Mouse (Mus musculus) forebrain, embryonic 10.5 days (tissue): ENCODE results near the gene Npw. TPM values are rescaled to one million over a fixed set of nuclear protein-coding genes. Genes with fewer than 3 reads are reported as not detected.

Experiments used
- DNase-seq: peaks from one replicate; pipeline ENCODE4 v3.0.0-alpha.2; 2017; ENCODE audit warnings: low spot score; ENCODE audit errors: extremely low spot score
- H3K27ac ChIP-seq: fragments of 300-500 bp; sonication (generic); 2 replicates; pipeline ENCODE4 v1.5.1; 2016; ENCODE audit warnings: mild to moderate bottlenecking
- H3K27me3 ChIP-seq: fragments of 300-500 bp; sonication (generic); 2 replicates; pipeline ENCODE4 v1.6.1; 2016; ENCODE audit warnings: mild to moderate bottlenecking; ENCODE audit not compliant: poor library complexity, severe bottlenecking
- H3K36me3 ChIP-seq: fragments of 300-500 bp; sonication (generic); replicated peaks from 2 replicates; pipeline ENCODE4 v1.6.1; 2016; ENCODE audit warnings: mild to moderate bottlenecking, moderate library complexity
- H3K4me1 ChIP-seq: fragments of 300-500 bp; sonication (generic); 2 replicates; pipeline ENCODE4 v1.6.1; 2016
- H3K4me3 ChIP-seq: fragments of 300-500 bp; sonication (generic); 2 replicates; pipeline ENCODE4 v1.5.1; 2016; ENCODE audit warnings: mild to moderate bottlenecking, moderate library complexity
- H3K9me3 ChIP-seq: fragments of 300-500 bp; sonication (generic); 2 replicates; pipeline ENCODE4 v1.6.1; 2016; ENCODE audit warnings: mild to moderate bottlenecking, moderate library complexity
- WGBS: fragments of 180-500 bp; shearing (Covaris S2); methylation state at CpG from one replicate; pipeline ENCODE4 v1.1.7; 2016; 5-methylcytosine and 5-hydroxymethylcytosine counted together
- polyA plus RNA-seq: library from polyadenylated mRNA; unstranded; fragments of >200 nt; fragmentation: Nextera tagmentation; extraction: Ambion mirVana; gene quantifications from 2 replicates; pipeline ENCODE4 v1.2.1, GENCODE M21; 2016

Npw gene
- polyA plus RNA-seq, 1 experiment from 2014 or later: not detected

DNA sequence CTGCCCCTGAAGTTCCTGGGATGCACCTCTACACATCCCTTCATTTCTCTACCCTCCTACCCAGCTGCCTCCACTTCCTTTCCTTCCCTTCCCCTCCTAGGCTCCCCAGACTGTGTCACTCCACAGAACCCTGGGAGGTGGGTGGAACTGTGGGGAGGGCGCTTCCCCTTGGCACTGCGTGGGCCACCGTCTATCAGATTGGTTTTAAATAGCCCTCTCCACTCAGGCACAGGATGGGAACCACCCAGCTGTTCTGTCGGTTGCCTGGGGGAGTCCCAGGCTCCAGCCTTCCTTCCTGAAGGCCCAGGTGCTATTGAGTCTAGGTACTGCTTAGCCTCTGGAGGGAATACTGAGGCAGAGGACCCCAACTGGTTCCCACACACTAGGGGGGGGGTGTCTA lies 23.2 kb downstream of the Npw start:
- DNase-seq: no peak
- WGBS: 87% methylated on average over 4 of the region's 4 CpGs
- H3K4me1 ChIP-seq: peaks cover 49% of the 10 kb centered on the region

DNA sequence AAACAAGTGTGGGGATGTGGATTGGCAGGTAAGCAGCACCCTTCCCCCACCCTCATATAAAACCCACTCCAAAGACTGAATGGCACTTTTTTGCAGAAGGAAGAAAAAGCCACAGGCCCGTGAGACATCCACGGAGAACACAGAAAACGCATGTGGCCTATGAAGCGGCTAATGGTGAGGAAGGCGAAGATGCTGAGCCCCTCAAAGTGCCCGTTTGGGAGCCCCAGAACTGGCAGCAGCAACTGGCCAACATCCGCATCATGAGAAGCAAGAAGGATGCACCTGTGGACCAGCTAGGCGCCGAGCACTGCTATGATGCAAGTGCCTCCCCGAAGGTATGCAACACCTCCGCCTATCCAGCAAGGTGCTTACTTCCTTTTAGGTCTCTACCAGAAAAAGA lies 24.4 kb downstream of the Npw start:
- Histone ChIP-seq H3K27me3 (no peaks in the 10 kb centered on the region), H3K36me3 (peaks cover 43% of the 10 kb centered on the region), H3K4me1 (peaks cover 37% of the 10 kb centered on the region), H3K9me3 (no peaks in the 10 kb centered on the region), H3K27ac (no peak overlapping the region), H3K4me3 (peak overlapping the region; percentile 69; the same call in 1 of the 2 replicates)
- DNase-seq: no peak
- 96% methylated on average over 11 of the region's 11 CpGs for WGBS

More for the DNA sequence above, 23.2 kb downstream of the Npw start:
- Histone ChIP-seq H3K9me3 (no peaks in the 10 kb centered on the region), H3K4me3 (no peak overlapping the region), H3K27me3 (no peaks in the 10 kb centered on the region), H3K27ac (no peak overlapping the region), H3K36me3 (peaks cover 41% of the 10 kb centered on the region)

DNA sequence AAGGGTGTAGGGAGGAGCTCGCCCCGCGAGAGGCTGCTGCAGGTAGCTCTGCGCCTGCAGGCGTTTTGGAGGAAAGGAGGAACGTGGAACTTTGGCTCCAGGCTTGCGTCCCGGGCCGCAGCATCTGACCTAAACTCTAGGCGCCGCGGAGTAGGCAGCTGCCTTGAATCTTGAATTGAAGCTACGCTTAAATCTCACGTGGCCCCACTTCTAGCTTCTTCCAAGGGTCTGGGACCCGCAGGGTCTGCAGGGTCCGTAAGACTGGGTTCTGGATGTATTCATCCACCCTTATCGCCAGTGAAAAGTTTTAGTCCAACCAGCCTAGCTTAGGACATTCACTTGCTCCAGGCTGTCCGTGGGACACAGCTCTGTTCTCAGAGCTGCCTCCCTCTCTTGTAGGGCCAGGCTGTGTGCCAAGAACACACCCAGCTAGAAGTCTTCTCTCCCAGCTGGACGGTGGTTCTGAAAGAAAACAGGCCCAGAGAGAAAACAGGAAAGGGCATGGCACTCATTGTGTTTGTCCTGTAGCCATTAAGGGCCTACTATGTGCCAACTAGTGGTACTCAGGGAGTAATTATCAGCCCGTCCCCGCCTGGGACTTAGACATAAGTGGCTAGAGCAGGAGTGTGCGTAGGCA lies 25.3 kb downstream of the Npw start:
- WGBS: 13% methylated on average over 22 of the region's 22 CpGs
- Histone ChIP-seq H3K9me3 (no peaks in the 10 kb centered on the region), H3K4me3 (peak overlapping the region; percentile 69)

DNA sequence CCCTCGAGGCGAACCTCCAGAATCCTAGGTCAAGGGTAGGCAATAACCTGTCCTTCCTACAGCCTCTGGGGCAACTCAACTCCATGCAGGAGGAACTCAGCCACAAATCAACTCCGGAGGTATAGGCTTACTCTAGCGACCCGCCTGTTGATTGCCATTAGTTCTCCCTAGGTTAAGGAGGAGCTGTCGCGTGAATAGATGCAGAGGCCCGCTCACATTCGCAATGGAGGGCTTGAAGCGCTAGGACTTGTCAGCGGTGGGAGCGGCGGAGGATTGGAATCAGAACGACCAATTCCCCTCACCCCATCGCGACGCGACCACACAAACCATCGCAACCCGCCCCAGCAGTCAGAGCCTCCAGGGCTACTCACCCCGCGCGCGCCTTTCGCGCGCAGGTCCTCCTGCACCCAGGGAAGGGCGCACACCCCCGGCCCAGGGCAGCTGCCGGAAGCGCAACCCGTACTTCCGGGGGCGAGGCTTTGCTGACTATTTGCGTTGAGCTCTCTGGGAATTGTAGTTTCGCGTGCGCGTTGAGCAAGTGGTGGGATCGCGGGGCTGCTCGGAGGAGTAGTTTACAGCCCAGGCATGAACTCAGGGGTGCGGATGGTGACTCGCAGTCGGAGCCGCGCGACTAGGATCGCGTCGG lies 26.0 kb downstream of the Npw start, which contains the start of the genes Tsc2 and Nthl1:
Gene Tsc2 (minus strand): TSS at position 464 of the 646 bp plus-strand sequence.
Gene Nthl1 (plus strand): TSS at position 514 of the 646 bp plus-strand sequence.
- H3K4me3 ChIP-seq: peak within 1 kb of the TSS; percentile 69
- WGBS: 2% methylated on average over 51 of the region's 51 CpGs
- H3K36me3 ChIP-seq: peaks cover 51% of the 10 kb centered on the region
- H3K9me3 ChIP-seq: no peaks in the 10 kb centered on the region
- DNase-seq: peak; percentile 91
- peak within 1 kb of the TSS; percentile 87 for H3K27ac ChIP-seq
- H3K27me3 ChIP-seq: no peaks in the 10 kb centered on the region
- H3K4me1 ChIP-seq: peaks cover 28% of the 10 kb centered on the region

More for the DNA sequence above, 25.3 kb downstream of the Npw start:
- Histone ChIP-seq H3K36me3 (peaks cover 44% of the 10 kb centered on the region), H3K27ac (peak overlapping the region; percentile 87), H3K27me3 (no peaks in the 10 kb centered on the region), H3K4me1 (peaks cover 30% of the 10 kb centered on the region)
- no peak for DNase-seq

DNA sequence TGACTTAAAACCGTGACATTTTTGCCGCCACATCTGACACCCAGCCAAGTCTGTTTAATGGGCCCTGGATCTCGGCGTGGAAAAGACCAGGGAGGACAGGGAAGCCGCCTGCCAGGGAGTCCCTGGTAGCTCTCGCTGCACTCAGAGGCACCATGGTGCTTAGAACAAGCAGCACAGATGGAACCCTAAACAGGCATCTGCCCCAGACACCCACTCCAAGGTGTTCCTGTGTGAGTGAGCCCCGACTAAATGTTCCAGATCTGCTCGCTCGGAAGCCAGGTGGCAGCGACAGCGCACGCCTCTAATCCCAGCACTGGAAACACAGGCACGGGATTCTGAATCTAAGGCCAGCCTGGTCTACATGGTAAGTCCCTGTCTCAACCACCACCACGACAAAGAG lies 28.2 kb downstream of the Npw start:
- no peak for DNase-seq

DNA sequence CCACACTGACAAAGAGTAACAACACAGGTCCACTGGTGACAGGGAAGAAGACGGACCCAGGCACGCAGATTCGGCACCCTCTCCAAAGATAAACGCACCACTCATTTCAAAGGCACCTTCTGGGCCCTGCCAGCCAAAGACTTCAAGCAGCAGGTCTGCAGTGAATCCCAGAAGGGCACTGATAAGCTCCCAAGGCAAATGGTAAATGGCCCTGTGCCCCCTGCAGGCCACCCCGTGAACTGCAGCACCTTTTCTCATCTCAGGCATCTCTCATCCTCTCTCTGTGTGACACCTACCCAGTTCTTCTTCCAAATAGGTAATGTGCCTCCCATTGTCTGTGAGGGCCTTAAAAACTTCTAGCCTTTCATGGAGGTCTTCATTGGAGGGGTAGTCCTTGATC lies 29.6 kb downstream of the Npw start:
- peaks cover 19% of the 10 kb centered on the region for H3K4me1 ChIP-seq
- peaks cover 74% of the 10 kb centered on the region for H3K36me3 ChIP-seq
- H3K27me3 ChIP-seq: no peaks in the 10 kb centered on the region
- H3K9me3 ChIP-seq: no peaks in the 10 kb centered on the region
- peak overlapping the region; percentile 9; the same call in 1 of the 2 replicates for H3K4me3 ChIP-seq
- WGBS: 52% methylated on average over 5 of the region's 5 CpGs
- H3K27ac ChIP-seq: no peak overlapping the region
- DNase-seq: peak; percentile 78

More for the DNA sequence above, 28.2 kb downstream of the Npw start:
- no peaks in the 10 kb centered on the region for H3K9me3 ChIP-seq
- 89% methylated on average over 14 of the region's 14 CpGs for WGBS
- H3K36me3 ChIP-seq: peaks cover 65% of the 10 kb centered on the region
- no peak overlapping the region for H3K27ac ChIP-seq
- H3K4me3 ChIP-seq: no peak overlapping the region
- peaks cover 19% of the 10 kb centered on the region for H3K4me1 ChIP-seq
- no peaks in the 10 kb centered on the region for H3K27me3 ChIP-seq

DNA sequence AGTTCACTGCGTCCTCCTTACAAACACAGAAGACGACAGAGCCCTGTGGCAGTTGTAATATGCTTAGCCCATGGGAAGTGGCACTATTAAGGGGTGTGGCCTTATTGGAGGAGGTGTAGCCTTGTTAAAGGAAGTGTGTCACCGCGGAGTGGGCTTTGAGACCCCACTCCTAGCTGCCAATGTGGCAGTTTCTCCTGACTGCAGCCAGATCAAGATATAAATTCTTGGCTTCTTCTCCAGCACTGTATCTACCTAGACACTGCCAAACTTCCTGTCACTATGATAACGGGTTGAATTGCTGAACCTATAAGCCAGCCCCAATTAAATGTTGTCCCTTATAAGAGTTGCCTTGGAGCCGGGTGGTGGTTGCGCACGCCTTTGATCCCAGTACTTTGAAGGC lies 32.8 kb downstream of the Npw start:
- H3K36me3 ChIP-seq: peaks cover 100% of the 10 kb centered on the region

DNA sequence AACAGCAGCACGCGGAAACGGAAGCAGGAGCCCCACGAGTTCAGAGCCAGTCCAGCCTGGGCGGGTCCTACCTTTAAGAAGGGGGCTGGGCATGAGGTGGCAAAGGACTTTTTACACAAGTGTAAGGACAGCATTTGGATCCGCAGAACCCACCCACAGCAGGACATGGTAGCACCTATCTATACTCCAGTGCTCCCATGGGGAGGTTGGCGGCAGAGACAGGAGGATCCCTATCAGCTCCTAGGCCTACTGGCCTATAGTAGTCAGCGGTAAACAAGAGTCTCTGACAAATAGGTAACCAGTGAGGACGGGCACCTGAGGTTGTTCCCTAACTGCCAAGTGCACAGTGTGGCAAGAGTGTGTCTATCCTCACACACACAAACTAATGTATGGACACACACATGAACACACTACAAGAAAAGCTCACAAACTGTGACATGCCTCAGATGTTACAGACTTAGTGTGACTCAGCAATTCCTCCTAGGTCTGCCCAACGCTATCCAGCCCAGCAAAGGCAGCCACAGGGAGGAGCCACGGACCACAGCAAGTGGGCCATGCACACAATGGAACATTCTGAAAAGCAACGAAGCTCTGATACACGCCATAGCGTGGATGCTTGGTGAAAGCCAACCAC lies 40.6 kb downstream of the Npw start:
- H3K27me3 ChIP-seq: no peaks in the 10 kb centered on the region
- WGBS: 90% methylated on average over 14 of the region's 14 CpGs
- no peaks in the 10 kb centered on the region for H3K9me3 ChIP-seq
- no peak for DNase-seq
- no peaks in the 10 kb centered on the region for H3K4me1 ChIP-seq
- H3K4me3 ChIP-seq: no peak overlapping the region
- H3K36me3 ChIP-seq: peaks cover 94% of the 10 kb centered on the region
- H3K27ac ChIP-seq: no peak overlapping the region

More for the DNA sequence above, 32.8 kb downstream of the Npw start:
- no peaks in the 10 kb centered on the region for H3K4me1 ChIP-seq
- H3K27me3 ChIP-seq: no peaks in the 10 kb centered on the region
- no peak for DNase-seq
- no peaks in the 10 kb centered on the region for H3K9me3 ChIP-seq
- WGBS: 93% methylated on average over 8 of the region's 8 CpGs
- H3K27ac ChIP-seq: no peak overlapping the region
- H3K4me3 ChIP-seq: no peak overlapping the region

DNA sequence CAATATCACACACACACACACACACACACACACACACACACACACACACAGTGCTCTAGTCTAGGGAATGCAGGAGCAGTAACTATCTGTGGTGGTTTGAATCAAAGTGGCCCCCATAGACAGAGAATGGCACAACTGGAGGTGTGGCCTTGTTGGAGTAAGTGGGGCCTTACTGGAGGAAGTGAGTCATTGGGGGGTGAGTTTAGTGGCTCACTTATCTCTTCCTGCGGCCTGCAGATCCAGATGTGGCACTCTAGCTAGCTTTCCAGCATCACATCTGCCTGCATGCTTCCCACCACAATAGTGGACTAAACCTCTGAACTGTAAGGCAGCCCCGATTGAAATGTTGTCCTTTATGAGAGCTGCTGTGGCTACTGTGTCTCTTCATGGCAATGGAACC lies 47.5 kb downstream of the Npw start:
- Histone ChIP-seq H3K4me3 (no peak overlapping the region), H3K9me3 (no peaks in the 10 kb centered on the region), H3K27ac (no peak overlapping the region), H3K36me3 (peaks cover 80% of the 10 kb centered on the region), H3K4me1 (no peaks in the 10 kb centered on the region), H3K27me3 (no peaks in the 10 kb centered on the region)
- WGBS: 88% methylated on average over 2 of the region's 2 CpGs
- DNase-seq: no peak

DNA sequence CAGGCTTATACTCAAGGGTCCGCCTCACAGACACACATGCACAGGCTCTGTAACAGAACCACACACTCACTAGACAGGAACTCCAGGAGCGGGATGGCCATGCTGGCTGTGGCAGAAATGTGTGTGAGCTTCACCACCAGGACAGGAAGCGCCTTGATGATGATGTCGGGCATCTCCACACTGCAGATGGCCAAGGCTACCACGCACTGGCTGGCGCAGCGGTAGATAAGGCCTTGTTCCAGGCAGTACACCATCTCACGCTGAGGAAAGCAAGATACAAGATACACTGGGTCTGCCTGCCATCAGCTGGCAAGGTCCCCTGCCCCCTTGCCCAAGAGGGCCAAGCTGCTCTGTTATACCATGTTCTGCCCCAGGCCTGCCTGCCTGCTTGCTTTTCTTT lies 49.4 kb downstream of the Npw start:
- Histone ChIP-seq H3K4me1 (no peaks in the 10 kb centered on the region), H3K36me3 (peaks cover 80% of the 10 kb centered on the region), H3K4me3 (no peak overlapping the region), H3K9me3 (no peaks in the 10 kb centered on the region), H3K27ac (no peak overlapping the region), H3K27me3 (no peaks in the 10 kb centered on the region)
- 96% methylated on average over 8 of the region's 8 CpGs for WGBS
- DNase-seq: no peak

DNA sequence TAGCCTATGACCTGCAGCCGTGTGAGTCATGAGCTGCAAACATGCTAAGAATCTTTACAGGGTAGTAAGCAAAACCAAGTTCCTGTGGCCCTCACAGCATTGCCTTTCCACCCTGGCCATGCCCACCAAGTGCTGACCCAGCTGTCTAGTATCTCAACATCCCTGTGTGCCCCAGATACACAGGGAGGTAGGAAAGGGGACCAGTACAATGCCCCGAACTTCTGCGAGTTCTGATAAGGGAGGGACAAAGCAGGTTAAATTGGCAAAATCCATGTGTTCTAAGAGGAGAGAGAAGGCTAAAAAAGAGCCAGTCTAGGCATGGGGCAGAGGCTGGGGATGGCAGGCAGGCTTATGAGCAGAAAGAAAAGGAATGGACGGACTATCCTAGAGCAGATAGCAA lies 49.9 kb downstream of the Npw start:
- Histone ChIP-seq H3K36me3 (peaks cover 80% of the 10 kb centered on the region), H3K4me3 (no peak overlapping the region), H3K4me1 (no peaks in the 10 kb centered on the region), H3K27me3 (no peaks in the 10 kb centered on the region), H3K27ac (no peak overlapping the region), H3K9me3 (no peaks in the 10 kb centered on the region)
- no peak for DNase-seq
- WGBS: 95% methylated on average over 4 of the region's 4 CpGs
